ENCODE assay signal across 8 mouse cellular contexts in the genomic region with DNA sequence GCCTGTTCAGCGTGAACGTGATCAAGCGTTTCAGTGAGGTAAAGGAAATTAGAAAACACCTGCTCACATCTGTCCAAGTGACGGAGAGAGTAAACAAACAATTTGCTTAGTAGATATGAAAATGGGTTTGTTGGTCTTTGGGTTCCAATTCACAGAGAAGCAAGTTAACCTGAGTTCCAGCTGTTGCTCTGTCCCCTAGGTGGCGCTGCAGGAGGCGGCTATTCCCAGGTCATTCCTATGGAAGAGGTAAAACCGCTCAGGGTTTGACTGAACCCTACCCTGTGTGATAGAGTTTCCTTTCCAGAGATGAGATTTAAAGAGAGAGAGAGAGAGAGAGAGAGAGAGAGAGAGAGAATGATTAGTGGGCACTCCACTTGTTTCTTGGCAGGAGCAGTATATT. TPM values are rescaled to one million over a fixed set of nuclear protein-coding genes. Genes with fewer than 3 reads are reported as not detected.
A peak's percentile ranks its signal among the peaks of the same experiment; 100 is the strongest.
DNase-seq lines count a peak whose midpoint lies in the region; ATAC-seq and TF ChIP-seq lines count a peak whose summit lies in the region.

No protein-coding gene starts in this region.

- no peak overlapping the region for H3K27ac ChIP-seq in embryonic facial prominence, embryonic 14.5 days (replicated peaks; ENCODE audit: low read depth, low read length)
- no peak overlapping the region for H3K27ac ChIP-seq in midbrain, postnatal 0 days (ENCODE audit: low read depth, low read length)

- TF ChIP-seq CTCF in midbrain, postnatal 0 days (IDR thresholded peaks at IDR 0.05): peak; percentile 77

- peak; percentile 58 for DNase-seq in kidney, adult 9 months
- no peak for DNase-seq in kidney, adult 11 months
- peak; percentile 66 for DNase-seq in ES-CJ7 (ENCODE audit: low read depth, low spot score)
- peak; percentile 75 to 81 for DNase-seq in adrenal gland, postnatal 36 days
- DNase-seq in embryonic facial prominence, embryonic 14.5 days (ENCODE audit: low spot score): peak; percentile 48
- DNase-seq in kidney, postnatal 4 days: peak; percentile 82 to 85
- DNase-seq in midbrain, postnatal 0 days (ENCODE audit: low spot score): peak; percentile 48
- peak; percentile 44 for DNase-seq in thymus, postnatal 25 days

- H3K36me3 ChIP-seq in embryonic facial prominence, embryonic 14.5 days (ENCODE audit: control insufficient read depth, insufficient read depth, low read length): peaks cover 71% of the 10 kb centered on the region
- H3K36me3 ChIP-seq in midbrain, postnatal 0 days (ENCODE audit: insufficient read depth, low read length): peaks cover 30% of the 10 kb centered on the region

- 60% methylated on average over 7 of the region's 7 CpGs for WGBS in embryonic facial prominence, embryonic 14.5 days
- 68% methylated on average over 7 of the region's 7 CpGs for WGBS in midbrain, postnatal 0 days

- no peaks in the 10 kb centered on the region for H3K4me1 ChIP-seq in embryonic facial prominence, embryonic 14.5 days (ENCODE audit: control insufficient read depth, insufficient read depth, low read length)
- H3K4me1 ChIP-seq in midbrain, postnatal 0 days (ENCODE audit: insufficient read depth, low read length): no peaks in the 10 kb centered on the region

- no peak for ATAC-seq in embryonic facial prominence, embryonic 14.5 days (ENCODE audit: low read depth)
- no peak for ATAC-seq in midbrain, postnatal 0 days (ENCODE audit: low FRiP score)

- H3K27me3 ChIP-seq in embryonic facial prominence, embryonic 14.5 days (replicated peaks; ENCODE audit: control insufficient read depth, insufficient read depth, low read length): no peaks in the 10 kb centered on the region
- H3K27me3 ChIP-seq in midbrain, postnatal 0 days (ENCODE audit: insufficient read depth, low read length): no peaks in the 10 kb centered on the region

- no peak overlapping the region for H3K4me3 ChIP-seq in embryonic facial prominence, embryonic 14.5 days (ENCODE audit: low read depth, low read length)
- H3K4me3 ChIP-seq in midbrain, postnatal 0 days (ENCODE audit: low read depth, low read length): no peak overlapping the region

- H3K9me3 ChIP-seq in embryonic facial prominence, embryonic 14.5 days (ENCODE audit: control insufficient read depth, low read length): no peaks in the 10 kb centered on the region
- H3K9me3 ChIP-seq in midbrain, postnatal 0 days (ENCODE audit: low read length): no peaks in the 10 kb centered on the region

- H3K9ac ChIP-seq in embryonic facial prominence, embryonic 14.5 days (ENCODE audit: low read depth, low read length): no peak overlapping the region
- H3K9ac ChIP-seq in midbrain, postnatal 0 days (replicated peaks; ENCODE audit: low read length, poor library complexity, severe bottlenecking): no peak overlapping the region

- H3K4me2 ChIP-seq in embryonic facial prominence, embryonic 14.5 days (ENCODE audit: low read depth, low read length): no peak overlapping the region
- no peak overlapping the region for H3K4me2 ChIP-seq in midbrain, postnatal 0 days (ENCODE audit: low read depth, low read length, poor library complexity, severe bottlenecking)

RNA-seq across cellular contexts. Expression of a gene that starts 31.5 kb away (rescaled TPM):
- under 1 TPM; 0.46 to 0.83 TPM for total RNA-seq in adrenal gland, postnatal 36 days (2021)
- 1.1 and 1.3 TPM in 2 replicates for polyA plus RNA-seq in embryonic facial prominence, embryonic 14.5 days (2014; fragmentation: Nextera tagmentation; extraction: Ambion mirVana)
- total RNA-seq in midbrain, postnatal 0 days (2014; rRNA removed): 17.2 and 18.0 TPM in 2 replicates
- polyA plus RNA-seq in midbrain, postnatal 0 days (2015; fragmentation: Nextera tagmentation; extraction: Ambion mirVana): 9.4 and 10.7 TPM in 2 replicates

RNA-seq across cellular contexts. Expression of a gene that starts 38.1 kb away (rescaled TPM):
- total RNA-seq in adrenal gland, postnatal 36 days (2021): 10 to 100 TPM; 34.6 to 59.6 TPM
- polyA plus RNA-seq in embryonic facial prominence, embryonic 14.5 days (2014; fragmentation: Nextera tagmentation; extraction: Ambion mirVana): 57.4 and 59.5 TPM in 2 replicates
- total RNA-seq in midbrain, postnatal 0 days (2014; rRNA removed): 23.7 and 25.6 TPM in 2 replicates
- 25.1 and 26.7 TPM in 2 replicates for polyA plus RNA-seq in midbrain, postnatal 0 days (2015; fragmentation: Nextera tagmentation; extraction: Ambion mirVana)

RNA-seq across cellular contexts. Expression of a gene that starts 46.6 kb away (rescaled TPM):
- not detected for total RNA-seq in adrenal gland, postnatal 36 days (2021)
- 0.08 and 0.30 TPM in 2 replicates for polyA plus RNA-seq in embryonic facial prominence, embryonic 14.5 days (2014; fragmentation: Nextera tagmentation; extraction: Ambion mirVana)
- not detected in 2 replicates for total RNA-seq in midbrain, postnatal 0 days (2014; rRNA removed)
- polyA plus RNA-seq in midbrain, postnatal 0 days (2015; fragmentation: Nextera tagmentation; extraction: Ambion mirVana): not detected in 2 replicates
